Mouse (Mus musculus): Measurements from ENCODE around the gene Crtc2.

- no peak for TF ChIP-seq EP300 (IDR thresholded peaks at IDR 0.05; ENCODE audit: insufficient read depth, low read depth, low read length)
- no peak for TF ChIP-seq POLR2A (IDR thresholded peaks at IDR 0.05; ENCODE audit: insufficient read depth, low read length)
Observed at GRCm38 (mm10) chr3:90290602-90291001, 36.6 kb downstream of the Crtc2 start.

All from ES-Bruce4 (cell line).